Mouse (Mus musculus) limb, embryonic 15.5 days (tissue): ENCODE results near the gene Gm20920. TPM values are rescaled to one million over a fixed set of nuclear protein-coding genes. Genes with fewer than 3 reads are reported as not detected.
"Not testable (repeated sequence)": the region's sequence is repeated elsewhere in the genome, so short reads cannot be mapped to it uniquely, and the experiment has no call there.

ENCODE experiments used
- ATAC-seq: fragments of 200-750 bp; cut with Nextera tagmentation; 2 replicates; pipeline ENCODE4 v1.8.0; 2017; ENCODE audit warnings: low read depth, moderate TSS enrichment; ENCODE audit not compliant: insufficient number of reproducible peaks, low FRiP score, low TSS enrichment
- H3K27ac ChIP-seq: fragments of 300-500 bp; sonication (generic); 2 replicates; pipeline ENCODE4 v1.5.1; 2015; ENCODE audit warnings: moderate library complexity, mild to moderate bottlenecking, inconsistent platforms
- H3K27me3 ChIP-seq: fragments of 300-500 bp; sonication (generic); 2 replicates; pipeline ENCODE4 v1.6.1; 2015; ENCODE audit warnings: inconsistent platforms
- H3K36me3 ChIP-seq: fragments of 300-500 bp; sonication (generic); 2 replicates; pipeline ENCODE4 v1.6.1; 2015; ENCODE audit warnings: inconsistent platforms
- H3K4me1 ChIP-seq: fragments of 300-500 bp; sonication (generic); 2 replicates; pipeline ENCODE4 v1.6.1; 2015; ENCODE audit warnings: inconsistent platforms
- H3K4me2 ChIP-seq: fragments of 300-500 bp; sonication (generic); 2 replicates; pipeline ENCODE4 v1.6.1; 2015; ENCODE audit warnings: mild to moderate bottlenecking, inconsistent platforms
- H3K4me3 ChIP-seq: fragments of 300-500 bp; sonication (generic); 2 replicates; pipeline ENCODE4 v1.5.1; 2015; ENCODE audit warnings: mild to moderate bottlenecking, inconsistent platforms
- H3K9ac ChIP-seq: fragments of 300-500 bp; sonication (generic); 2 replicates; pipeline ENCODE4 v1.6.1; 2015; ENCODE audit warnings: inconsistent platforms
- H3K9me3 ChIP-seq: fragments of 300-500 bp; sonication (generic); 2 replicates; pipeline ENCODE4 v1.6.1; 2016; ENCODE audit warnings: inconsistent platforms
- WGBS: fragments of 180-500 bp; shearing (Covaris S2); methylation state at CpG from one replicate; pipeline ENCODE4 v1.1.7; 2015; 5-methylcytosine and 5-hydroxymethylcytosine counted together
- polyA plus RNA-seq: library from polyadenylated mRNA; unstranded; fragments of >200 nt; fragmentation: Nextera tagmentation; extraction: Ambion mirVana; gene quantifications from 2 replicates; pipeline ENCODE4 v1.2.1, GENCODE M21; 2015

Gm20920 gene
- polyA plus RNA-seq, result not detected in 2 replicates

DNA sequence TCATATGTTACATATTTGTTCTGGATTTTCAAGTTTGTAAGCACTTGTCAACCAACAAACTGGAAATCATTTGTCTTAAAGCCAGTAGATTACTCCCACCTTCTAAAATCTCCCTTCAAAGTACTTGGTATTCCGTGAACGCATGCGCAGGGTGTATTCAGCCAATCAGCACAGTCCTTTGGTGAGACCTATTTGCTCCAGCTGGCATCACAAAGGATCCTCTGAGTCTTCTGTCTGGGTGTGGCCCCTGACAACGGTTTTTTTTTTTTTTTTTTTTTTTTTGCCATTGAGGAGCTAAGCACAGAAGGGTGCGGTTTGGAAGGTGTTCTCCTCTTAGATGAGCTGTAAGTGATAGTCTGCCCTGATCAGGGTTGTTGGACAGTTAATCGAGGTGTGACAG is at the start of gene Gm20920:
Gm20920 (plus strand) TSS at position 301 of the 400 bp plus-strand sequence.
- H3K4me3 ChIP-seq, H3K27ac ChIP-seq, H3K27me3 ChIP-seq, ATAC-seq, H3K9me3 ChIP-seq, H3K4me1 ChIP-seq, H3K36me3 ChIP-seq, H3K9ac ChIP-seq, H3K4me2 ChIP-seq: not testable (repeated sequence)
- WGBS, result no CpG with 5 or more reads among the region's 6 CpGs
